Mouse (Mus musculus) liver, embryonic 11.5 days (tissue): Measurements from ENCODE around the gene Spice1. TPM values are rescaled to one million over a fixed set of nuclear protein-coding genes. Genes with fewer than 3 reads are reported as not detected.

Experiments
- ATAC-seq: fragments of 200-750 bp; cut with Nextera tagmentation; replicated peaks from 2 replicates; pipeline ENCODE4 v1.8.0; 2017; ENCODE audit warnings: moderate number of reproducible peaks, mild to moderate bottlenecking, moderate TSS enrichment, moderate library complexity; ENCODE audit not compliant: low FRiP score
- DNase-seq: peaks from one replicate; pipeline ENCODE4 v3.0.0-alpha.2; 2017; ENCODE audit warnings: low spot score
- H3K27ac ChIP-seq: fragments of 300-500 bp; sonication (generic); 2 replicates; pipeline ENCODE4 v1.5.1; 2014; ENCODE audit warnings: mild to moderate bottlenecking, low read depth, low read length, control low read depth
- H3K27me3 ChIP-seq: fragments of 300-500 bp; sonication (generic); replicated peaks from 2 replicates; pipeline ENCODE4 v1.6.1; 2014; ENCODE audit warnings: low read length, mixed read lengths; ENCODE audit not compliant: control insufficient read depth, insufficient read depth
- H3K36me3 ChIP-seq: fragments of 300-500 bp; sonication (generic); 2 replicates; pipeline ENCODE4 v1.6.1; 2014; ENCODE audit warnings: mild to moderate bottlenecking, low read length, moderate library complexity, mixed read lengths; ENCODE audit not compliant: control insufficient read depth, insufficient read depth
- H3K4me1 ChIP-seq: fragments of 300-500 bp; sonication (generic); replicated peaks from 2 replicates; pipeline ENCODE4 v1.6.1; 2014; ENCODE audit warnings: low read length, mixed read lengths; ENCODE audit not compliant: control insufficient read depth, insufficient read depth
- H3K4me2 ChIP-seq: fragments of 300-500 bp; sonication (generic); 2 replicates; pipeline ENCODE4 v1.6.1; 2014; ENCODE audit warnings: mild to moderate bottlenecking, control low read depth, moderate library complexity
- H3K4me3 ChIP-seq: fragments of 300-500 bp; sonication (generic); 2 replicates; pipeline ENCODE4 v1.5.1; 2014; ENCODE audit warnings: low read depth, low read length, control low read depth
- H3K9ac ChIP-seq: fragments of 300-500 bp; sonication (generic); 2 replicates; pipeline ENCODE4 v1.6.1; 2014; ENCODE audit warnings: low read depth, low read length, control low read depth
- H3K9me3 ChIP-seq: fragments of 300-500 bp; sonication (generic); 2 replicates; pipeline ENCODE4 v1.6.1; 2016; ENCODE audit warnings: low read length, inconsistent platforms, mixed read lengths; ENCODE audit not compliant: control insufficient read depth
- WGBS: fragments of 180-500 bp; shearing (Covaris S2); extraction: QIAGEN DNeasy Blood & Tissue Kit; methylation state at CpG from one replicate; pipeline ENCODE4 v1.1.7; 2014; 5-methylcytosine and 5-hydroxymethylcytosine counted together
- polyA plus RNA-seq: library from polyadenylated mRNA; unstranded; fragments of >200 nt; fragmentation: Nextera tagmentation; extraction: Ambion mirVana; gene quantifications from 2 replicates; pipeline ENCODE4 v1.2.1, GENCODE M21; 2014

Gene Spice1
- polyA plus RNA-seq, 1 experiment from 2014 or later, result 25.4 TPM

GRCm38 (mm10) chr16:44328644-44329043 lies 18.3 kb upstream of the Spice1 start:
- 51% methylated on average over 4 of the region's 4 CpGs for WGBS
- no peak for DNase-seq

GRCm38 (mm10) chr16:44330657-44331056 lies 16.3 kb upstream of the Spice1 start:
- H3K4me1 ChIP-seq, result no peaks in the 10 kb centered on the region
- H3K9ac ChIP-seq, result no peak overlapping the region
- H3K36me3 ChIP-seq, result no peaks in the 10 kb centered on the region
- ATAC-seq (no peak), DNase-seq (no peak)
- H3K27ac ChIP-seq, result no peak overlapping the region
- H3K4me3 ChIP-seq, result no peak overlapping the region
- H3K9me3 ChIP-seq, result peaks cover 3% of the 10 kb centered on the region; the same call in 1 of the 2 replicates
- no peak overlapping the region for H3K4me2 ChIP-seq
- WGBS, result 80% methylated on average over 9 of the region's 9 CpGs
- peaks cover 28% of the 10 kb centered on the region for H3K27me3 ChIP-seq

More at GRCm38 (mm10) chr16:44328644-44329043, 18.3 kb upstream of the Spice1 start:
- H3K4me3 ChIP-seq, result no peak overlapping the region
- H3K9me3 ChIP-seq, result peaks cover 3% of the 10 kb centered on the region; the same call in 1 of the 2 replicates
- ATAC-seq, result no peak
- no peak overlapping the region for H3K4me2 ChIP-seq
- peaks cover 23% of the 10 kb centered on the region for H3K27me3 ChIP-seq
- no peaks in the 10 kb centered on the region for H3K4me1 ChIP-seq
- no peaks in the 10 kb centered on the region for H3K36me3 ChIP-seq
- no peak overlapping the region for H3K9ac ChIP-seq
- H3K27ac ChIP-seq, result no peak overlapping the region

DNA sequence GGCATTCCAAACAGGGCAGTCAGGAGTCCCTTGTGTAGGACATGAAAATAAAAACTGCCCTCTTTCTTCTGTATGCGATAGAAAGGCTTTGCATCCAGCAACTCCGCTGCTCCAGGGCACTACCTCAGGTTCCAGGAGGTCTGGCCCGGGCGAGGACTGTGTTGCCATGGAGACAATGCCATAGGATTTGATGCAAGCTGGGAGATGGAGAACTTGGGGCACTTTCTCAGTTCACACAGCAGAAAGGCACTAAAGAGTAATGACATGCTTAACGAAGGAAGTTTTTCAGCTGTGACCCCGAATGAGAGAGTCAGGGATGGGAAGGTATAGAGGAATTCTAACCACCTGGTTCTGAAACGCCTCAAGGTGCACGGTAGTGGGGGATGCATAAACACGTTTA lies 15.8 kb upstream of the Spice1 start:
- H3K4me3 ChIP-seq, result no peak overlapping the region
- no peak overlapping the region for H3K9ac ChIP-seq
- H3K4me1 ChIP-seq, result no peaks in the 10 kb centered on the region
- H3K36me3 ChIP-seq, result no peaks in the 10 kb centered on the region
- peaks cover 28% of the 10 kb centered on the region for H3K27me3 ChIP-seq
- ATAC-seq, result no peak
- peaks cover 3% of the 10 kb centered on the region; the same call in 1 of the 2 replicates for H3K9me3 ChIP-seq
- WGBS, result 31% methylated on average over 9 of the region's 9 CpGs
- DNase-seq, result no peak
- no peak overlapping the region for H3K4me2 ChIP-seq
- H3K27ac ChIP-seq, result no peak overlapping the region

DNA sequence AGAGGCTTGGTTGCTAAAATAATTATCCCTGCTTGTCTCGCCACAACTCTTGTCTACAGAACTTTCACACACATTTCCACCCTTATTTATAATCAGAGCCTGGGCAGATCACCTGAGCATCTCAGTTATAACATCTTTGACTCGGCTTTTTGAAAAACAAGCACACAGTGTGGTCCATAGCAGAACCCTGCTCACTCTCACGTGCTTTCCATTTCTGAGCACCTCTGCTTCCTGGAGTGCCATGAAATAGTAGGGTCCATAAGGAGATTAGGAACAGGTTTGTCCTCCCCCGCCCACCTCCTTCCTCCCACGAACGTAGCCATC lies 15.3 kb upstream of the Spice1 start:
- Histone ChIP-seq H3K27ac (no peak overlapping the region), H3K4me1 (no peaks in the 10 kb centered on the region), H3K9ac (no peak overlapping the region), H3K27me3 (peaks cover 28% of the 10 kb centered on the region), H3K9me3 (peaks cover 3% of the 10 kb centered on the region; the same call in 1 of the 2 replicates), H3K4me2 (peak overlapping the region; percentile 98), H3K4me3 (peak overlapping the region; percentile 61), H3K36me3 (no peaks in the 10 kb centered on the region)
- 18% methylated on average over 6 of the region's 6 CpGs for WGBS
- DNase-seq (no peak), ATAC-seq (no peak)

- WGBS, result under 1% methylated on average over 59 of the region's 60 CpGs
- H3K4me3 ChIP-seq, result peak overlapping the region; percentile 61
- ATAC-seq (no peak), DNase-seq (peak; percentile 43)
- H3K4me2 ChIP-seq, result peak overlapping the region; percentile 98
- no peak overlapping the region for H3K27ac ChIP-seq
- H3K27me3 ChIP-seq, result peaks cover 28% of the 10 kb centered on the region
- no peaks in the 10 kb centered on the region for H3K4me1 ChIP-seq
- H3K36me3 ChIP-seq, result no peaks in the 10 kb centered on the region
- peaks cover 3% of the 10 kb centered on the region; the same call in 1 of the 2 replicates for H3K9me3 ChIP-seq
- peak overlapping the region; percentile 25 for H3K9ac ChIP-seq
Observed at GRCm38 (mm10) chr16:44331995-44332860, 14.7 kb upstream of the Spice1 start.

DNA sequence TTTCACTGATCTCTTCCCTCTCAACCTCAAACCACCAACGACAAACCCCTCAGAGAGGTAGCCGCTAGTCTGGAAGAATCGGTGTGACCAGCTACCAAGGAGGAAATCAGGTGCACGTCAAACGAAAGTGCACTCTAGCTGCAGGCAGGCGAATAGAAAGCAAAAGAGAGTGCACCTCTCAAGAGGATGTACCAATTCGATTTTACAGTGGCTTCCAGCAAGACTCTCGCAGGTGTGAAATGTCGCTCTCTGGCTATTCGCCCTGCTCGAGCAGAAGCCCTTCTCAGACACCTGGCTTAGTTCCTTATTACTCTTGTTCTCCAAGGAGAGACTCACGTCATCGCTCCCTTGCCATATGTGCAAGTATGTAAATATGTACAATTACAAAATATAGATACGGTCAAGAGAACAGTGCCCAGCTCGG lies 14.0 kb upstream of the Spice1 start, which contains the start of gene Sidt1:
Sidt1 (minus strand) TSS at position 336 of the 424 bp plus-strand sequence.
- Histone ChIP-seq H3K27ac (no peak within 1 kb of the TSS), H3K36me3 (no peaks in the 10 kb centered on the region), H3K9ac (peak within 1 kb of the TSS; percentile 25), H3K27me3 (peaks cover 28% of the 10 kb centered on the region), H3K4me3 (peak within 1 kb of the TSS; percentile 61), H3K9me3 (peaks cover 3% of the 10 kb centered on the region; the same call in 1 of the 2 replicates), H3K4me1 (no peaks in the 10 kb centered on the region), H3K4me2 (peak within 1 kb of the TSS; percentile 98)
- 10% methylated on average over 15 of the region's 15 CpGs for whole genome bisulfite sequencing
- ATAC-seq (no peak), DNase-seq (peak; percentile 35)

DNA sequence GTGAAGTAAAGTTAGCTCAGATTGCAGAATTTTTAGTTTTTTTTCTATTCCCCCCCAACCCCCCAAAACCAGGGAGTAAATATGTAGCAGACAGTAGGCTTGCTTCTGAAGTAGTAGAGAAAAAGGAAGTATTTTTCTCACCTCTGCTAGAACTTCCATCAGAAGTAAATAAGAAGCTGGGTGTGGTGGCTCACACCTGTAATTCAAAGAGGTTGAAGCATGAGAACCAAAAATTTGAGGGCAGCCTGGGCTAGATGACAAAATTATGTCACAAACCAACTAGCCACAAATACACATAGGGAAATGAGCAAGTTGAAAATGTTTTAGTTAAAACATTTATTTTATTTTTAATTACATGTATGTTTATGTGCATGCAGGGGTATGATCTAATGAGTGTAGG lies 9.4 kb upstream of the Spice1 start:
- no peak for ATAC-seq

GRCm38 (mm10) chr16:44349801-44350397 lies 3.0 kb downstream of the Spice1 start:
- H3K9ac ChIP-seq, result no peak overlapping the region
- peak overlapping the region; percentile 38; the same call in 1 of the 2 replicates for H3K4me2 ChIP-seq
- ATAC-seq (no peak), DNase-seq (no peak)
- no peak overlapping the region for H3K27ac ChIP-seq
- H3K36me3 ChIP-seq, result no peaks in the 10 kb centered on the region
- H3K27me3 ChIP-seq, result no peaks in the 10 kb centered on the region
- WGBS, result 47% methylated on average over 4 of the region's 4 CpGs
- H3K9me3 ChIP-seq, result no peaks in the 10 kb centered on the region
- peaks cover 16% of the 10 kb centered on the region for H3K4me1 ChIP-seq
- no peak overlapping the region for H3K4me3 ChIP-seq

More for the DNA sequence above, 9.4 kb upstream of the Spice1 start:
- no peak for DNase-seq
- Histone ChIP-seq H3K9me3 (no peaks in the 10 kb centered on the region), H3K4me2 (no peak overlapping the region), H3K9ac (no peak overlapping the region), H3K4me3 (no peak overlapping the region), H3K27me3 (peaks cover 10% of the 10 kb centered on the region), H3K27ac (no peak overlapping the region), H3K4me1 (no peaks in the 10 kb centered on the region), H3K36me3 (no peaks in the 10 kb centered on the region)
